Mouse (Mus musculus) gastrocnemius, postnatal 36 days (tissue): ENCODE data around the gene Ren1. TPM values are rescaled to one million over a fixed set of nuclear protein-coding genes. Genes with fewer than 3 reads are reported as not detected.
A peak's percentile ranks its signal among the peaks of the same experiment; 100 is the strongest.

Experiments
- DNase-seq, 2 experiments: peaks; one replicate each; pipeline ENCODE4 v3.0.0; 2022
- intact Hi-C: fragments of 180-260 bp; cut with DNase I; formaldehyde crosslinking; loops from one replicate; pipeline ENCODE4 v1.15.1; 2025
- long read RNA-seq, 2 experiments: library from polyadenylated mRNA; stranded (forward); transcript quantifications; one replicate each; pipeline ENCODE4 v2.0.0; 2021
- total RNA-seq, 2 experiments: library from RNA; stranded (reverse); gene quantifications; 2 replicates each; pipeline ENCODE4 v1.2.3; 2021

The Ren1 gene
- not detected for total RNA-seq
- long read RNA-seq, experiment 1: 0 reads
- long read RNA-seq, experiment 2: 0 reads

- intact Hi-C loops: no loop called here
- no peak for DNase-seq
Observed at GRCm38 (mm10) chr1:133350210-133350609, at the start of gene Ren1. Ren1 (plus strand) TSS chr1:133350510.

DNA sequence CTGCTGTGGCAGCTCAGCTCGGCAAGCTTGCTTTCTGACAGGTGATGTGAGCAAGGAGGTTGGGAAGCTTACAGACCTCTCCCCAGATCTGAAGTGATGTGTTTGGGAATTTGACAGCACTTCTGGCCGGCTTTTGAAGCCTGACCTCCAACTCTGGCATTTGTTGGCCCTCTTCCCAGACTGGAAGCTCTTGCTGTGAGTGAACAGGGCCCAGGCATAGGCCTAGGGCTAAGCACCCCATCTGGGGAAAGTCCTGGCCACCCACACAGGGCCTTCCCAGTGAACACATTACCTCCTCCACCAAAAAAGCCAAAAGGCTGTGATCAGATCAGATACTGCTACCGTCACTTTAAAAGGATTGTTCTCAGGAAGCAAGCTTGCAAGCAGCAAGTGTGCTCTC, 47.8 kb upstream of the Ren1 start:
- intact Hi-C loops: loop anchor here (10.0 kb wide), 1 partner anchor 258 kb away; the partner anchor contains the start of gene Pik3c2b
- peak in 1 of 2 experiments; percentile 42 for DNase-seq

DNA sequence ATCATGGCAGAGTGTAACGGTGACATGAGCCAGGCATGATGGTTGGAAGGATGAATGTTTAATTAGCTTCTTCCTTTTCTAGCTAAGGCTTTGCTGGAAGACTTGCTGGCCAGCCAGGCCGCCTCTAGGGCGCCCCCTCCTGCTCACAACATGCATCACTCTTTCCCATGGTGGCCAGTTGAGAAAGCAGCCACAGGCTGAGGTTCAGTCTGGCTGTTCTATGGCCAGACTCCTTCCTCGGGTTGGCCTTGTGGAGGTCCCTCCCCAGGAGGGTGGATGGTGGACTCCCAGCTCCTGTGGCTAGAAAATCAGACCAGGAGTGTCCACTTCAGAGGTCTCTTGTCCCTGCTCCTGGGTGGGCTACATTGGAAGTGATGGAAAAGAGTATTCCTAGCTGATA, 43.5 kb upstream of the Ren1 start:
- peak; percentile 73 to 81 for DNase-seq
- intact Hi-C loops: loop anchor here (1.0 to 10.0 kb wide), 3 partner anchors 126 to 262 kb away; partner anchors contain the start of gene Pik3c2b

DNA sequence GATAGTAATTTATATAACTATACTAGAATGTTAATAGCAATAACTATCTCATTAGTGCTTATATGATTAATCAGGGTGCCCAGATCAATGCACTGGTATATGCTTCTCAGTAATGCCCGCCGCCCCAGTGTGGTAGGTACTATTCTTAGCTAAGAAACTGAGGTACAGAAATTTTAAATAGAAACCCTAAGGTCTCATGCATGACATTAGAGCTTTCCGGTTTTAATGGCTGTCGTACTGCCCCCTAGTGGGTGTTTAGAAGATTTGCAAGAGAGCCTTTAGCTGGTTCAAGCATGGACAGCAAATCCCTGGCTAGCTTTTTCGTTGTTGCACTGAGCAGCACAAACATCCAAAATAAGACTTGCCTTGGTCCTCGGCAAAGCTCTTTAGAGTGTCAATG, 43.0 kb upstream of the Ren1 start:
- intact Hi-C loops: loop anchor here (1.0 to 10.0 kb wide), 3 partner anchors 126 to 263 kb away; partner anchors contain the start of gene Pik3c2b
- no peak for DNase-seq

GRCm38 (mm10) chr1:133309652-133310267, 40.5 kb upstream of the Ren1 start, which contains the start of gene Golt1a:
Golt1a (plus strand) TSS chr1:133309800.
- intact Hi-C loops: loop anchor here (10.0 kb wide), 1 partner anchor 265 kb away; the partner anchor contains the start of gene Pik3c2b

DNA sequence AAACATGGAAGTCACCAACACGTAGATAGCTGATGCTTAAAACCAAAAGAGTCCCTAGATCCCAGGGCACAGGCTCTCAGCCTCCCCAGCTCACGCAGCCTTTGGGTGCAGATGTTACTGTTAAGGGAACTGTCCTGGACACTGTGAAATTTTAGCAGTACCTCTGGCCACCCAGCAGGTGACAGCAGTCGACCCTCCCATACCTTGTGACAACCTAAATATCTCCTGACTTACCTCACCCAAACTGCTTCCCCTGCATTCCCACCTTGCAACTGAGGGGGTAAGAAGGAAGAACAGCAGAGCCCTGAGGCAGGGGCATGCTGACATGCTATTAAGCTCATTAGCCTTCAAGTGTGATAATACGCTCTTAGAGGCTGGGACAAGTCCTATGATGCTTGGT, 39.1 kb upstream of the Ren1 start:
- intact Hi-C loops: no loop called here
- DNase-seq: no peak

More at GRCm38 (mm10) chr1:133309652-133310267, 40.5 kb upstream of the Ren1 start, which contains the start of gene Golt1a:
- no peak for DNase-seq

GRCm38 (mm10) chr1:133311946-133312345, 38.4 kb upstream of the Ren1 start:
- intact Hi-C loops: no loop called here

GRCm38 (mm10) chr1:133314364-133314763, 35.9 kb upstream of the Ren1 start:
- intact Hi-C loops: loop anchor here (2.0 kb wide), 2 partner anchors 38 to 296 kb away; partner anchors contain the start of gene Snrpe
- DNase-seq: peak; percentile 40 to 45

More at GRCm38 (mm10) chr1:133311946-133312345, 38.4 kb upstream of the Ren1 start:
- DNase-seq: no peak

GRCm38 (mm10) chr1:133315775-133316174, 34.5 kb upstream of the Ren1 start:
- intact Hi-C loops: loop anchor here (2.0 kb wide), 2 partner anchors 37 to 295 kb away; partner anchors contain the start of gene Snrpe
- DNase-seq: no peak

GRCm38 (mm10) chr1:133316577-133316976, 33.7 kb upstream of the Ren1 start:
- DNase-seq: no peak
- intact Hi-C loops: no loop called here

DNA sequence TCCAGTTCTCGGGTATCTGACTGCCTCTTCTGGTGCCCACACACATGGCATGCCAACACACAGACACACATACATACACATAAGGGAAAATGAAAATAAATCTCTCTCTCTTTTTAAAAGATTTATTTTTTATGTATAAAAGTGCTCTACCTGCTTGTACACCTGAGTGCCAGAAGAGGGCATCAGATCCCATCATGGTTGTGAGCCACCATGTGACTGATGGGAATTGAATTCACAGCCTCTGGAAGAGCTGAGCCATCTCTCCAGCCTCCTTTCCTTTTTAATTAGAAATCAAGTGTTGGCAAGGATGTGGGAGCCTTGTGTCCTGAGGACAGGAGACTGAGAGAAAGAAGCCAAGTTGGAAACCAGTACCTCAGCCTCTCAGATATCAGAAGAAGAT, 33.2 kb upstream of the Ren1 start:
- intact Hi-C loops: no loop called here
- DNase-seq: no peak

DNA sequence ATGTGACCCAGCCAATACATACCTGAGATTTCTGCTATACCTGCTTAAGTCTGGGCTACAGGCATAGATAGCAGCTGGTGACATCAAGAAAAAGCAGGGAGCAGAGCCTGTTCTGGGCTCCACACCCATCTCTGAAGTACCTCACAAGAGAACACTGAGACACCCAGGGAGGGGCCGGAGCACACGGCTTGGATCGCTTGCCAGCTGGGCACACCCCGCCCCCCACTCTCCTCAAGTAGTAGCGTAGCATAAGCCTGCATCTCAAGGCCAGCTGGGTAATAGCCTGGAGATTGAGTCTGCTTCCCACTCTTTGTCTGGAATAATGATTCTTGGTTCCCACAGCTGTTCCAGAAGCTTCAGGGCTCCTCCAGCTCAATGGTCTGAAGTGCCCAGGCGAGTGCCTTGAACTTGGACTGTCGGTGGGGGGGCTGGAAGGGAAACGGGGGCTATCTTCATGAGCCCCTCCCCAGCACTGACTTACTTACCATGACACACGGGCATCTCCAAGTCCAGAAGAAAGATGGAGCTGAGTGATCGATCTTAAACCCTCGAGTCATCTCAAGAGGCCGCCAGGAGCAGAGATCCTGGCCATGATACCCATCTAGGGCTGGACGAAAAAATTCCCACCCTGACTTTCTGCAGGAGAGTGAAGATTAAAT, 28.9 kb upstream of the Ren1 start, which contains the start of gene Kiss1:
Kiss1 (plus strand) TSS at position 609 of the 659 bp plus-strand sequence.
- intact Hi-C loops: no loop called here
- no peak for DNase-seq

DNA sequence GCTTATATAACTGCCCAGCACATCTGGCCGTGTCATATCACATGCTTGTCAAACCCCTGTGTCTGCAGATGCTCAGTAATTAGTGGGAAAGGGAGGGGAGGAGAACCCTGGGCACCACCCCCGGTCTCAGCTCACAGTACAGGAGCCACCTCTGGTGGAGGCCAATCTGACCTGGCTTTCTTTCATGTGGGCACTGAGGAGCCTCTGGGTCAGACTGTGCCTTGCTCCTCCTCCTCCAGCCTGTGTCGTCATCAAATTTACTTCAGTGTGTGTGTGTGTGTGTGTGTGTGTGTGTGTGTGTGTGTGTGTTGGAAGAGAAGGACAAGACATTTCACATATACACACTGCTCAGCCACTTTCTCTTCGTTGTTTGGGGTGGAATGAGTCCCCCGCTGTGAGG, 27.0 kb upstream of the Ren1 start:
- no peak for DNase-seq
- intact Hi-C loops: no loop called here

DNA sequence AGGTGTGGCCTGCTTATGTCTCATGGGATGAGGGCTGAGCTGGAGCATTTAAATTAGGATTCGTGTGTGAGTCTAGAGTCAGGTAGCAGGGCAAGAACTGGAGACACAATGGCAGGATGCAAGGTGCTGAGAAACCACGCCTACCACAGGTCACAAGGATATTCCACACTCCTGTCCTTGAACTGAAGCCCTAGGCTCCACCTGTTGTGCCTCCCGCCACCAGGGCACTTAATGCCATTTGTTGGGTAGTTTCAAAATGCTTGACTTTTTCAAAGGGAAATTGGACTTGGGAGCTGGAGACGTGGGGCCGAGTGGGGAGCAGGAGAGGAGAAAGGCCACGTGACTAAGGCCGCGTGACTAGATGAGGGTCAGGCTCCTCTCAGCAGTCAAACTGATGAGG, 24.4 kb upstream of the Ren1 start:
- DNase-seq: no peak
- intact Hi-C loops: no loop called here

- intact Hi-C loops: no loop called here
- no peak for DNase-seq
Observed at GRCm38 (mm10) chr1:133327094-133327493, 23.2 kb upstream of the Ren1 start.

DNA sequence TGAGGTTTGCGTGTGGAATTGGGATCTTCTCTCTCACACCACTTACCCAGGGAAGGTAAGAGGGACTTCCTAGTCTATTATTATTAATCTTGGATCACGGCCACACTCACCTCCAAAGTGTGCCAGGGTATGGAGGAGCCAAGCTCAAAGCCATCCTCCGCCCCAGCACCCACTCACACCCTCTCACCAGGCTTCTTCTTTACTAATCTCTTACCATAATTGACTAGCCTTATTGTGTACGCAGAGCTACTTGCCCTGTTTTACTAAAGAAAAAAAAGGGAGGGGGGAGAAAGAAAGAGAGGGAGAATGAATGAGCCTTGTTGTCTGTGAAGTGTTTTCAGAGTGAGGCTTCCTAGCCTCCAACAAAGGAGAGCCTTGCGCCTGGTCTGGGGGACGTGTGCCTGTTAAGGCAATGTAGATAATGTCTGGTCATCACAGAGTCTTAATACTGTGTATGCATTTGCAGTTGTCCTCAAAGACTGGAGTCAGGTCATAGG, 22.0 kb upstream of the Ren1 start:
- no peak for DNase-seq
- intact Hi-C loops: no loop called here

- intact Hi-C loops: no loop called here
- no peak for DNase-seq
Observed at GRCm38 (mm10) chr1:133328896-133329637, 21.2 kb upstream of the Ren1 start.

DNA sequence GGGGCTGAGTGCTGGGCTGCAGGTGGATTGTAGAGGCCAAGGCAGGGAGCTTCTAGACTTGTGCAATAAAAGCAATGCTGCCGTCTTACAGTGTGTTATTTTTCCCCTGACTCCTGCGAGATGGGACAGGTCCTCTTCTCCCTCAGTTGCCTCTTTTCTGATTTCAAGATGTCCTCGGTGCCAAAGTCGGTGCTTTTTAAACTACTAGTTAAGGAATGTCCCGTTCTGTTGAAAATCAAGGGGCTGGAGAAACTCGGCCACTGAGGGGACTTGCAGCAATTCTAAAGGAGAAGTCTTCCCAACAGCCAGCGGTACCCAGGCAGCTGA, 20.7 kb upstream of the Ren1 start:
- DNase-seq: no peak
- intact Hi-C loops: no loop called here

DNA sequence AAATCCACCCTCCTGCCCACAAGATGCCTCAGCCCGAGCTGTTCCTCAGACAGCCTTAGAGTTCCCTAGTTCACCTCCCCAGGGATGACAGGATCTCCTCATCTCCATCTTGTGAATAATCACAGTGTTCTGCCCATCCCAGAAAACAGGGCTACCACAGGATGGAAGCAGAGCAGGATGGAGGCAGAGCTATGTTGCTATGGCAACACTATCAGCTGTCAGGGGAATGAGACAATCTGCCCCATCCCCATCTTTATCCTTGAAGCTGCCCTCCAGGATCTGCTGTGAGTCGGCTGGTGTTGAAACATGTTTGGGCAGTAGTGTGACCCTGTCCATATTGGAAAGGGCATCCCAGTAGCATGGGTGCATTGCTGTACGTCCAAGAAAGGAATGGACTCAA, 19.2 kb upstream of the Ren1 start:
- DNase-seq: no peak
- intact Hi-C loops: no loop called here

DNA sequence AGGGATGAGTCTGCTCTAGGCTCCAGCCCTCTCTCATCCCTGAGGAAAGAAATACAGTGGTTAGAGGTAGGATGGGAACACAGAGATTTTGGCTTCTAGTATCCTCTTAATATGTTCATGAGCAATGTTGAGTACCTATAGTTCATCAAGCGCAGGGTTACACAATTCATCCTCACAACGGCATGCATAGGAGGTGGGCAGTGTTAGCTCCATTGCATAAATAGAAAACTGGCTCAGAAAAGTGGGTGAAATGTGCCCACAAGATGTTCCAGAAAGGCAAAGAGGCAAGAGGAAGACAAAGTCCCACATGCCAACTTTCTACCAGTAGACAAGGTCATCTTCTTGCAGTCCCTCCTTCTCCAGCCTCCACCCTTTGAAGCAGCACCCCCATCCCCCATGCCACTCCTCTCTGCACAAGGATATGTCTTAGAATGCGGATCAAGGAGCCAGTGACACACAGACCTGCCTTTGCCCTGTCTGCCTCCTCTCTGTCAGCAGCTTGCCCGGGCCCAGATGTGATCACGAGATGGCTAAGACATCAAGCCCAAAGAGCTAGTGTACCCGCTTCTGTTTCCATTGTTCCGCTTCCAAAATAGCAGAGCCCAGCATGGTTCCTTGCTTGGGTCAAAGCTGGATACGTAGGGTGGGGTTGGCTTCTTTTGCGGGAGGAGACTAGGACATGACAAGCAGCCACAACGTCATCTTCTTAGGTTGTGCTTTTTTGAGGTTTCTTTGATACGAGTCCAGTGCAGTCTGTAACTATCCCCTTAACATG, 17.5 kb upstream of the Ren1 start:
- intact Hi-C loops: no loop called here
- no peak for DNase-seq
